Mouse (Mus musculus): ENCODE measurements around the gene Hist1h4j. TPM values are rescaled to one million over a fixed set of nuclear protein-coding genes. Genes with fewer than 3 reads are reported as not detected.
"Not testable (repeated sequence)": the region's sequence is repeated elsewhere in the genome, so short reads cannot be mapped to it uniquely, and the experiment has no call there.

Hist1h4j gene
- polyA plus RNA-seq, 1 experiment from 2014 or later = 1.2 TPM

DNA sequence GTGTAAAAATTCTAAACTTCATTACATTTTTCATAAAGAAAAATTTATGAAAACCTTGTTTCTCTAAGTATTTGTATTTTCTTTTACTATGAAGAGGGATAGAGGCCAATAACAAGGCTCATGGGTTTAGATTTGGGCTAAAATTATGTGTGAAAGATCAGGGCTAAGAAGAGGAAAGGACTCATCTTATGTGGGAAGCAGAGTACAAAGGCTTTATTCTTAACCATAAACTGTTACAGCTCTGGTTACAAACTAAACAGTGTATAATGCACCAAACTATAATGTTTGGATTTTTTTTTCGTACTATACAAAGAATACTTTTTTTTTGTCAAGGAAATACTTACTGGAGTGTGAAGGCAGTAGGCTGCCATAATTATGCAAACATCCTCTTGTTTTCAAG lies 20.8 kb downstream of the Hist1h4j start:
- Histone ChIP-seq H3K9me3 (no peaks in the 10 kb centered on the region), H3K27me3 (no peaks in the 10 kb centered on the region), H3K27ac (no peak overlapping the region), H3K36me3 (no peaks in the 10 kb centered on the region), H3K4me2 (no peak overlapping the region), H3K4me1 (peaks cover 13% of the 10 kb centered on the region), H3K9ac (no peak overlapping the region), H3K4me3 (no peak overlapping the region)
- WGBS = 67% methylated on average over 1 of the region's 1 CpGs
- no peak for ATAC-seq (ENCODE audit: insufficient number of reproducible peaks, low FRiP score, low TSS enrichment, low read depth)

DNA sequence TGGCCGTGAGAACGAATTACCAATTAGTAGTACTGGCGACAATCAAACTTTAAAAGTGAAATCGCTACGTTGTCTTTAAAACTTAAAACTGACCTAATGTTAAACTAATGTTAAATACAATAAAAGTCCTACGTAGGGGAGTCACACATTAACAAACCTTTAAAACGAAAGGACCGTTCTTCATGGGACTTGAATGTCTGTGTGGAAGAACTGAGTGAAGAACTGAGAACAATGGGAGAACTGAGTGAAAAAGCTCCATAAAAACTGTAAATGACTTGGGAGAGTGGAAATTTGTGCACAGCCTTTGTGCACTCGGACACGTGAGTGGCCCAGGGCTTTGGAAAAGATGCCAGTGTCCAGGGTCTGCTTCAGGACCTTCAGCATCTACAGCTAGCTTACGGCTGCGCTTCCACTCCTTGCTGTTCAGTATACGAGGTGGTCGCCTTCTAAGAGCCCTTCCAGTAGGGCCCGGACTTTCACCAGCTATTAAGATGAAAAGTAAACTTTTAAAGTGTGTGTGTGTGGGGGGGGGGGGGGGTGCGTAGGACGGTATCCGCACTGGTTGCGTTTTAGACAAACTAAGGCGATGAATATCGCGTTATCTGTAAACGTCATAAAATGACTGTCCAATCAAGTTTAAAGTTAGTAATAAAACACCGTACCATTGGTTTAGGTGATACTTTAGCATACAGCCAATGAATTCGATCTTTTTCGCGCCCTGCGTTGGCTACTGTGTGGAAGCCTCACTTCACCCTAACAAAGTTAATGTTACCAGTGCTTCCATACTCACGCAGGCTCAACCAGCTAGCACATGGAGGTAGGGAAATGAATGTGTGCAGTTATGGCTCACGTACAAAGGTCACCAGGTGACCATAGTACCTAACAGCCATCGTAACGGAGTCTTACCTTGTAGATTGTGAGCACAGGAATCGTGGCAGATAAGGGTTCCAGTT lies 44.2 kb downstream of the Hist1h4j start:
- H3K4me3 ChIP-seq = peak overlapping the region; percentile 51
- no peaks in the 10 kb centered on the region for H3K9me3 ChIP-seq
- H3K36me3 ChIP-seq = no peaks in the 10 kb centered on the region
- peak overlapping the region; percentile 90 for H3K4me2 ChIP-seq
- peak overlapping the region; percentile 76 for H3K9ac ChIP-seq
- H3K27ac ChIP-seq = peak overlapping the region; percentile 95
- H3K4me1 ChIP-seq = peaks cover 28% of the 10 kb centered on the region
- WGBS = 4% methylated on average over 33 of the region's 33 CpGs
- ATAC-seq (ENCODE audit: insufficient number of reproducible peaks, low FRiP score, low TSS enrichment, low read depth) = peak; percentile 88
- no peaks in the 10 kb centered on the region for H3K27me3 ChIP-seq

DNA sequence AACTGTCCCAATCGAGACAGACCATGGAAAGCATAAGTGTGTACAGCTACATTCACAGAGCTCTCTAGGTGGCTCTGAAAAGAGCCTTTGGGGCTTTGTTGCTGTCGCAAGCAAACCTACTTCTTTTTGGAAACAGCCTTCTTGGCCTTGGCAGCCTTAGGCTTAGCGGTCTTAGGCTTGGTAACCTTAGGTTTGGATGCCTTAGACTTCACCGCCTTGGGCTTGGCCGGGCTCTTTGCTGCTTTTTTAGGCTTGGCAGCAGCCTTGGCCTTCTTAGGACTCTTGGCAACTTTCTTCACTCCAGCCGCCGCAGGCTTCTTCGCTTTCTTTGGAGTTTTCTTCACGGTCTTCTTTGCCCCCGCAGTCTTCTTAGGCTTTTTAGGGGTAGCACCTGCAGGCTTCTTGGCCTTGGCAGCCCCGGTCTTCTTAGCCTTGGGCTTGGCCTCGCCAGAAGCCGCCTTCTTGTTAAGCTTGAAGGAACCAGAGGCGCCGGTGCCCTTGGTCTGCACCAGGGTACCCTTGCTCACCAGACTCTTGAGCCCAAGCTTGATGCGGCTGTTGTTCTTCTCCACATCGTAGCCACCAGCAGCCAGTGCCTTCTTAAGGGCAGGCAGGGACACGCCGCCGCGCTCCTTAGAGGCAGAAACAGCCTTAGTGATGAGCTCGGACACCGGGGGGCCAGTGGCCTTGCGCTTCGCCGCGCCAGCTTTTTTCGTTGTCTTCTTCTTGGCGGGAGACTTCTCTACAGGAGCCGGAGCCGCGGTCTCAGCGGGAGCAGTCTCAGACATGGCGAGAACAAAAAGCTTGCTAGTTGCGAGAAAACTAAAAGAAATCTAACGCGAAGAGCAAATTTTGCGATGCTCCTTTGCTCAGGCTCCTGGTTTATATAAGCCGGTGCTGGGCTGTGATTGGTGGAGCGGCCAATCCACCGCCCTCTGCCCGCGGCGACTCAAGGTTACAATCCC lies 45.2 kb downstream of the Hist1h4j start, which contains the start of gene Hist1h1b:
Gene Hist1h1b, minus strand, starts transcription at position 859 of the 965 bp plus-strand sequence.
- H3K36me3 ChIP-seq = no peaks in the 10 kb centered on the region
- no peaks in the 10 kb centered on the region for H3K9me3 ChIP-seq
- WGBS = under 1% methylated on average over 44 of the region's 44 CpGs
- peak within 1 kb of the TSS; percentile 76 for H3K9ac ChIP-seq
- peak; percentile 53 for ATAC-seq (ENCODE audit: insufficient number of reproducible peaks, low FRiP score, low TSS enrichment, low read depth)
- H3K4me3 ChIP-seq = peak within 1 kb of the TSS; percentile 51
- no peaks in the 10 kb centered on the region for H3K27me3 ChIP-seq
- peaks cover 33% of the 10 kb centered on the region for H3K4me1 ChIP-seq
- peak within 1 kb of the TSS; percentile 90 for H3K4me2 ChIP-seq
- peak within 1 kb of the TSS; percentile 95 for H3K27ac ChIP-seq

GRCm38 (mm10) chr13:21781021-21781555 lies 46.2 kb downstream of the Hist1h4j start:
- peak overlapping the region; percentile 51 for H3K4me3 ChIP-seq
- H3K4me1 ChIP-seq = peaks cover 36% of the 10 kb centered on the region
- WGBS = 44% methylated on average over 6 of the region's 6 CpGs
- H3K36me3 ChIP-seq = no peaks in the 10 kb centered on the region
- no peak for ATAC-seq (ENCODE audit: insufficient number of reproducible peaks, low FRiP score, low TSS enrichment, low read depth)
- peak overlapping the region; percentile 95 for H3K27ac ChIP-seq
- H3K4me2 ChIP-seq = peak overlapping the region; percentile 90; the same call in 1 of the 2 replicates
- H3K9ac ChIP-seq = no peak overlapping the region
- no peaks in the 10 kb centered on the region for H3K9me3 ChIP-seq
- no peaks in the 10 kb centered on the region for H3K27me3 ChIP-seq

- H3K4me1 ChIP-seq = peaks cover 37% of the 10 kb centered on the region
- H3K9me3 ChIP-seq = no peaks in the 10 kb centered on the region
- H3K36me3 ChIP-seq = no peaks in the 10 kb centered on the region
- 89% methylated on average over 1 of the region's 1 CpGs for WGBS
- H3K27me3 ChIP-seq = no peaks in the 10 kb centered on the region
- H3K4me2 ChIP-seq = no peak overlapping the region
- no peak overlapping the region for H3K9ac ChIP-seq
- H3K27ac ChIP-seq = no peak overlapping the region
- ATAC-seq (ENCODE audit: insufficient number of reproducible peaks, low FRiP score, low TSS enrichment, low read depth) = no peak
- no peak overlapping the region for H3K4me3 ChIP-seq
These were observed 46.8 kb downstream of the Hist1h4j start for GRCm38 (mm10) chr13:21781639-21782038.

- H3K27ac ChIP-seq = peak overlapping the region; percentile 88
- peak overlapping the region; percentile 28; the same call in 1 of the 2 replicates for H3K9ac ChIP-seq
- peaks cover 37% of the 10 kb centered on the region for H3K4me1 ChIP-seq
- H3K36me3 ChIP-seq; H3K27me3 ChIP-seq; ATAC-seq (ENCODE audit: insufficient number of reproducible peaks, low FRiP score, low TSS enrichment, low read depth); H3K9me3 ChIP-seq: not testable (repeated sequence)
- WGBS = under 1% methylated on average over 17 of the region's 35 CpGs
- peak overlapping the region; percentile 56 for H3K4me2 ChIP-seq
- peak overlapping the region; percentile 41 for H3K4me3 ChIP-seq
These were observed 47.7 kb downstream of the Hist1h4j start for GRCm38 (mm10) chr13:21782361-21783254.

DNA sequence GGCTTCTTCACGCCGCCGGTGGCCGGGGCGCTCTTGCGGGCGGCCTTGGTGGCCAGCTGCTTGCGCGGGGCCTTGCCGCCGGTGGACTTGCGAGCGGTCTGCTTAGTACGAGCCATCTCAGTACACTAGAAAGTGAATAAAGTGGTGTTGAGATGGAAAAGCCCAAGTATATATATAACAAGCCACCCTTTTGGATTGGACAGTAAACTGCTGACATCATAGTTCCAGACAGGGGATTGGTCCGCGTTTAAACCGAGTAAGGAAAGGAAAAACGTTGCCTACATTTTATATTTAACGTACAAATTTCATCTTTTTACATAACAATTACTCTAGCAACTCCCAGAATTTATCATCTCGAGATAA lies 48.4 kb downstream of the Hist1h4j start, which contains the start of gene Hist1h3i:
Gene Hist1h3i, minus strand, starts transcription at position 116 of the 363 bp plus-strand sequence.
- H3K4me1 ChIP-seq = peaks cover 37% of the 10 kb centered on the region
- no peaks in the 10 kb centered on the region for H3K27me3 ChIP-seq
- peak within 1 kb of the TSS; percentile 33; the same call in 1 of the 2 replicates for H3K9ac ChIP-seq
- 0% methylated on average over 19 of the region's 20 CpGs for WGBS
- peak within 1 kb of the TSS; percentile 88 for H3K27ac ChIP-seq
- H3K4me2 ChIP-seq = peak within 1 kb of the TSS; percentile 56
- H3K4me3 ChIP-seq = peak within 1 kb of the TSS; percentile 41
- peak; percentile 69 for ATAC-seq (ENCODE audit: insufficient number of reproducible peaks, low FRiP score, low TSS enrichment, low read depth)
- no peaks in the 10 kb centered on the region for H3K9me3 ChIP-seq
- no peaks in the 10 kb centered on the region for H3K36me3 ChIP-seq

- H3K27ac ChIP-seq = peak overlapping the region; percentile 88
- H3K4me2 ChIP-seq = peak overlapping the region; percentile 56
- H3K4me1 ChIP-seq = peaks cover 37% of the 10 kb centered on the region
- no peaks in the 10 kb centered on the region for H3K36me3 ChIP-seq
- H3K9ac ChIP-seq = peak overlapping the region; percentile 33; the same call in 1 of the 2 replicates
- ATAC-seq (ENCODE audit: insufficient number of reproducible peaks, low FRiP score, low TSS enrichment, low read depth) = no peak
- 3% methylated on average over 9 of the region's 9 CpGs for WGBS
- no peaks in the 10 kb centered on the region for H3K9me3 ChIP-seq
- peak overlapping the region; percentile 41 for H3K4me3 ChIP-seq
- H3K27me3 ChIP-seq = no peaks in the 10 kb centered on the region
These were observed 48.9 kb downstream of the Hist1h4j start for GRCm38 (mm10) chr13:21783734-21784161.

DNA sequence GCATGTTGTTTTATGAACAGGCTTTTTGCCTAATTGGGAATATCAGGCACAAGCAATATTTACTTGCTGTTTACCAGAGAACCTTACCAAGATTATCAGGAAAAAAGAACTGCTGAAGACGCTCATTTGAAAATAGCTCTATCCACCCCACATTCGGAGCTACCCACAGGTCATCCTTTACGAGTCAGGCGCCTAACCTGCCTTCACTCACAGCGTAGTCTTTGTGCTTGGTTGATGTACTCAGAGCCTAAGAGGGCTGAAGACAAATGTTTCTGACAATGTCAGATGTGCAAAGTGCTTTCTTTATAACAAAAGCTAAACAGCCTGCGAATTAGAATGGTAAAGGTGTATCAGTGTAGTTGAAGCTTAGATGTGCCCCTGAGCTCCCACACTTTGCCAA lies 49.4 kb downstream of the Hist1h4j start:
- peaks cover 37% of the 10 kb centered on the region for H3K4me1 ChIP-seq
- H3K4me3 ChIP-seq = 0 out of 2 replicates have a peak overlapping the region, but pooled peaks have one; percentile 41
- peak overlapping the region; percentile 88 for H3K27ac ChIP-seq
- no peaks in the 10 kb centered on the region for H3K27me3 ChIP-seq
- WGBS = 25% methylated on average over 6 of the region's 6 CpGs
- H3K9ac ChIP-seq = 0 out of 2 replicates have a peak overlapping the region, but pooled peaks have one; percentile 33
- H3K4me2 ChIP-seq = peak overlapping the region; percentile 56
- ATAC-seq (ENCODE audit: insufficient number of reproducible peaks, low FRiP score, low TSS enrichment, low read depth) = no peak
- no peaks in the 10 kb centered on the region for H3K36me3 ChIP-seq
- no peaks in the 10 kb centered on the region for H3K9me3 ChIP-seq
